Mouse (Mus musculus) limb, embryonic 10.5 days (tissue): ENCODE results near the gene Gm9125. TPM values are rescaled to one million over a fixed set of nuclear protein-coding genes. Genes with fewer than 3 reads are reported as not detected.
"Not testable (repeated sequence)": the region's sequence is repeated elsewhere in the genome, so short reads cannot be mapped to it uniquely, and the experiment has no call there.

Experiments
- DNase-seq: peaks from one replicate; pipeline ENCODE4 v3.0.0-alpha.2; 2017; ENCODE audit warnings: low spot score
- H3K27ac ChIP-seq: fragments of 300-500 bp; sonication (generic); 2 replicates; pipeline ENCODE4 v1.5.1; 2016; ENCODE audit warnings: mild to moderate bottlenecking
- H3K27me3 ChIP-seq: fragments of 300-500 bp; sonication (generic); 2 replicates; pipeline ENCODE4 v1.6.1; 2016; ENCODE audit warnings: low read depth, mild to moderate bottlenecking; ENCODE audit not compliant: poor library complexity, severe bottlenecking
- H3K36me3 ChIP-seq: fragments of 300-500 bp; sonication (generic); 2 replicates; pipeline ENCODE4 v1.6.1; 2016; ENCODE audit warnings: mild to moderate bottlenecking, moderate library complexity
- H3K4me1 ChIP-seq: fragments of 300-500 bp; sonication (generic); 2 replicates; pipeline ENCODE4 v1.6.1; 2016
- H3K4me3 ChIP-seq: fragments of 300-500 bp; sonication (generic); 2 replicates; pipeline ENCODE4 v1.5.1; 2016; ENCODE audit warnings: mild to moderate bottlenecking, moderate library complexity
- H3K9me3 ChIP-seq: fragments of 300-500 bp; sonication (generic); replicated peaks from 2 replicates; pipeline ENCODE4 v1.6.1; 2016; ENCODE audit warnings: mild to moderate bottlenecking
- WGBS: fragments of 180-500 bp; shearing (Covaris S2); methylation state at CpG from one replicate; pipeline ENCODE4 v1.1.7; 2016; 5-methylcytosine and 5-hydroxymethylcytosine counted together
- polyA plus RNA-seq: library from polyadenylated mRNA; unstranded; fragments of >200 nt; fragmentation: Nextera tagmentation; extraction: Ambion mirVana; gene quantifications from 2 replicates; pipeline ENCODE4 v1.2.1, GENCODE M21; 2016

Gene Gm9125
- not detected in 2 replicates for polyA plus RNA-seq

DNA sequence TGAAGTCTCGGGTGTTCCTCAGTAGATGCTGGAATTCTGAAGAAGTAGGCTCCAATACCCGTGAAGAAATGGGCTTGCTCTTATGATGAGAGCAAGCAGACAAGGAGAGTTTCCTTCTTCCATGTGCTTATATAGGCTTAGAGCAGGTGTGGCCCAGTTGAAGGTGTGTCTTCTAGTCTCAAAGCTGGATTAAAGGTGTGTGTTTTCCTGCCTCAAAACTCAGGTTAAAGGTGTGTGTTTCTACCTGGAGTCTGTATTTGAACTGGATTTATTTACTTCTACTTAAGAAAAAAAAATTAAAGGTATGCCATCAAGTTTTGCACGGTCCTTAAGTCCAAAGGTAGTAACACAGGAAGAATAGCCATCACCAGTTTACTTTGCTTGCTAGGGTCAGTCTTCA is at the start of gene Gm9125:
Gm9125 (minus strand) TSS at position 101 of the 400 bp plus-strand sequence.
- H3K27me3 ChIP-seq, H3K27ac ChIP-seq, DNase-seq, H3K36me3 ChIP-seq, H3K4me3 ChIP-seq, H3K9me3 ChIP-seq, H3K4me1 ChIP-seq: not testable (repeated sequence)
- WGBS: 84% methylated on average over 2 of the region's 3 CpGs

DNA sequence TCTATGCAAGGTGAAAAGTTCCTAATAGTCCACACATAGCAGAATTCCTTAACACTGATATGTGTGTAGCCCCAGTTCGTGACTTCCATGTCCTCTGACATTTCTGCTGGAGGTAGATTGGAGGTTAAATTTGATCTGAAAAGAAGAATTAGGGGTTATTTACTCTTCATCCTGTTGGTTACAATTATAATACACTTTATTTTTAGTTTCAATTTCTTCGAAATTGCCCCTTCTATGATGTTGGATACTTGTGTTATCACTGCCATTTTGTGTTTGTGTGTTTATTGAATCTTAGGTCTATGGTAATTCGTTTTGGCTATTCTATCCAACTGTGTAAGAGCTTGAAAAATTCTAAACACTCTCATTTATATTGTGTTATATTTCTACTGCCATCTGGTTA is 17.9 kb upstream of the Gm9125 start, which contains the start of gene Gm10697:
Gm10697 (minus strand) TSS at position 101 of the 400 bp plus-strand sequence.
- not testable (repeated sequence) for H3K4me3 ChIP-seq, H3K36me3 ChIP-seq, H3K4me1 ChIP-seq, H3K27ac ChIP-seq, H3K27me3 ChIP-seq, DNase-seq, H3K9me3 ChIP-seq
- WGBS: 86% methylated on average over 2 of the region's 3 CpGs

DNA sequence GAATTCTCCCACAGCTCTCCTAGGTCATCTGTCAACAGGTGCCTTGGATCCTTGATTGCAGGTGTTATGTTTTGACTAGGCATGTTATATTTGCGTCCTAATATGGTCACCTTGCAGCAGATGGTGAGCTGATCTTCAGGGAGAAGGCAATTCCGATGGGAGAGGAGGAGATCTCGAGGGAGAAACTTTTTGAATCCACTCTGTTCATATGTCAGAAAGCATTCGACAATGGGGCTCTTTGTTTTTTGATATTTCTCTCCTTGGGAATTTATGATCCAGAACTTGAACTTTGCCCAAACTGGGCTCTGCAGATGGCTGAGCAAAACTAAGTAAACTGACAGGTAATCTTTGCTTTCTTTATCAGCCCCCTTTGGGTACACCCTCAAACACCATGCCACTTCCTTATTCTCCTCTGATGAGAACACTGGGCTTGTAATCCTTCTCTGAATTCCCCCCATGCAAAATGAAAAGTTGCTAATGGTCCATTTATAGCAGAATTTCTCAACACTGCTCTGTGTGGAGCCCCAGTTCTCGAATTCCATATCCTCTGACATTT is 5.0 kb downstream of the Gm9125 start:
- not testable (repeated sequence) for DNase-seq, H3K27ac ChIP-seq, H3K9me3 ChIP-seq, H3K36me3 ChIP-seq, H3K4me3 ChIP-seq, H3K27me3 ChIP-seq, H3K4me1 ChIP-seq
- WGBS: 60% methylated on average over 1 of the region's 5 CpGs

DNA sequence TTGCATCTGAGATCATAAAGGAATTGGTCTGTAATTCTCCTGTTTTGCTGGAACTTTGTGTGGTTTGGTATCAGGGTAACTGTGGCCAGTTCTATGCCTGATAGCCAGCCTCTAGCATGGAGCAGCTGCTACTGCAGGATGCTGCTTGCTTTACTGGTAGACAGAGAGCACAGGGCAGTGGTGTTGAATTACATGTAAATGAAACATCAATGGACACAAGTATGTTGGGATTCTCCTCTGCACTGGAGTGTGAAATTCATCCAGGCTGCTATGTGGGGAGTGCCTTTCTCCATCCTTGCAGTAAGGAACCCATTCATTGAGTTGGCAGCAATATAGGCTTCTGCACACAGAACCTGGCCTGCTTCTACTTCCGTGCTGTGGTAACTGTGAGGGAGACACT is 16.4 kb downstream of the Gm9125 start:
- H3K4me3 ChIP-seq, H3K27ac ChIP-seq, H3K36me3 ChIP-seq, H3K9me3 ChIP-seq, H3K4me1 ChIP-seq, H3K27me3 ChIP-seq, DNase-seq: not testable (repeated sequence)
- 82% methylated on average over 1 of the region's 1 CpGs for WGBS

DNA sequence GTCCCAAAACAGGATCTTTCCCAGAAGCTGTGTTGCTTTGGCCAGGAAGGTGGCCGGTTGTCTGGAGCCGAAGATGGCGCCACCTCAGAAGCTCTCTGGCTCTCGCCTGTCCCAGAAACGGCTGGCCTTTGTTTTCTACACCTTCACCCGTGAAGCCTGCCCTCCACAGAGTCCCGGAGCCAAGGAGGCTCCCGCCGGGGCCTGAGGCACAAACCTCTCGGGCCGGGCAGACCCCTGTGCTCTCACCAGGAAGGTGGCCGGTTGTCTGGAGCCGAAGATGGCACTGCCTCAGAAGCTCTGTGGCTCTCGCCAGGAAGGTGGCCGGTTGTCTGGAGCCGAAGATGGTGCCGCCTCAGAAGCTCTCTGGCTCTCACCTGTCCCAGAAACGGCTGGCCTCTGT is 20.3 kb downstream of the Gm9125 start:
- not testable (repeated sequence) for H3K36me3 ChIP-seq, H3K4me1 ChIP-seq, H3K4me3 ChIP-seq, H3K9me3 ChIP-seq, H3K27me3 ChIP-seq, H3K27ac ChIP-seq, DNase-seq
- 91% methylated on average over 18 of the region's 18 CpGs for WGBS

Other genes starting within 250 kb of the Gm9125 start
- gene Tdpoz3, start 228.9 kb downstream of the Gm9125 start, polyA plus RNA-seq: not detected in 2 replicates
- not detected in 2 replicates for gene Gm9117, start 111.3 kb downstream of the Gm9125 start, polyA plus RNA-seq
- not detected in 2 replicates for gene Tdpoz5, start 93.6 kb downstream of the Gm9125 start, polyA plus RNA-seq
- gene Gm10697, start 17.8 kb upstream of the Gm9125 start, polyA plus RNA-seq: not detected in 2 replicates
- gene Gm10696, start 123.3 kb upstream of the Gm9125 start, polyA plus RNA-seq: not detected in 2 replicates
- not detected in 2 replicates for gene Gm5286, start 141.8 kb upstream of the Gm9125 start, polyA plus RNA-seq
- gene Gm4778, start 209.2 kb upstream of the Gm9125 start, polyA plus RNA-seq: not detected in 2 replicates